Mouse (Mus musculus) erythroid progenitor cell, adult 5-6 weeks (primary cell): ENCODE data around the gene Pex11b. TPM values are rescaled to one million over a fixed set of nuclear protein-coding genes. Genes with fewer than 3 reads are reported as not detected.

Experiments
- total RNA-seq, 2 experiments: library from RNA; stranded (forward) in 1 of 2; stranded (reverse) in 1 of 2; fragments of 150-400 nt in 1 of 2; fragments of 186-747, 209-891 nt in 1 of 2; gene quantifications; 2 replicates each; pipeline versions ENCODE4 v1.2.3 to v1.2.4; 2015 to 2017; ENCODE audit warnings: low replicate concordance in 2 of 2

Gene Pex11b
- total RNA-seq, 2 experiments from 2014 or later = 0.68 to 18.9 TPM

Other genes with a start within 250 kb of the Pex11b start
- not detected in 2 replicates for gene BC107364, start 183.1 kb upstream of the Pex11b start, total RNA-seq (2015; ENCODE audit: low replicate concordance)
- not detected in 2 replicates for gene BC107364, start 183.1 kb upstream of the Pex11b start, total RNA-seq (2017; ENCODE audit: low replicate concordance)
- gene Hfe2, start 110.2 kb upstream of the Pex11b start, total RNA-seq (2015; ENCODE audit: low replicate concordance) = not detected in 2 replicates
- gene Hfe2, start 110.2 kb upstream of the Pex11b start, total RNA-seq (2017; ENCODE audit: low replicate concordance) = not detected in 2 replicates
- 99.5 and 157 TPM in 2 replicates for gene Txnip, start 77.4 kb upstream of the Pex11b start, total RNA-seq (2015; ENCODE audit: low replicate concordance)
- 59.8 and 70.0 TPM in 2 replicates for gene Txnip, start 77.4 kb upstream of the Pex11b start, total RNA-seq (2017; ENCODE audit: low replicate concordance)
- gene Gm16253, start 58.4 kb upstream of the Pex11b start, total RNA-seq (2015; ENCODE audit: low replicate concordance) = not detected in 2 replicates
- not detected in 2 replicates for gene Gm16253, start 58.4 kb upstream of the Pex11b start, total RNA-seq (2017; ENCODE audit: low replicate concordance)
- gene Polr3gl, start 41.2 kb upstream of the Pex11b start, total RNA-seq (2015; ENCODE audit: low replicate concordance) = 29.2 and 32.7 TPM in 2 replicates
- gene Polr3gl, start 41.2 kb upstream of the Pex11b start, total RNA-seq (2017; ENCODE audit: low replicate concordance) = 20.9 and 63.7 TPM in 2 replicates
- gene Ankrd34a, start 38.7 kb upstream of the Pex11b start, total RNA-seq (2015; ENCODE audit: low replicate concordance) = not detected in 2 replicates
- gene Ankrd34a, start 38.7 kb upstream of the Pex11b start, total RNA-seq (2017; ENCODE audit: low replicate concordance) = not detected in 2 replicates
- gene Lix1l, start 34.2 kb upstream of the Pex11b start, total RNA-seq (2015; ENCODE audit: low replicate concordance) = not detected in 2 replicates
- 0.13 TPM in 1 of 2 replicates, not detected in the other for gene Lix1l, start 34.2 kb upstream of the Pex11b start, total RNA-seq (2017; ENCODE audit: low replicate concordance)
- 54.5 and 72.4 TPM in 2 replicates for gene Rbm8a, start 5.4 kb upstream of the Pex11b start, total RNA-seq (2015; ENCODE audit: low replicate concordance)
- gene Rbm8a, start 5.4 kb upstream of the Pex11b start, total RNA-seq (2017; ENCODE audit: low replicate concordance) = 18.3 and 36.5 TPM in 2 replicates
- gene Gm42957, start 98 bp downstream of the Pex11b start, total RNA-seq (2015; ENCODE audit: low replicate concordance) = not detected in 2 replicates
- gene Gm42957, start 98 bp downstream of the Pex11b start, total RNA-seq (2017; ENCODE audit: low replicate concordance) = not detected in 2 replicates
- 0.36 TPM in 1 of 2 replicates, not detected in the other for gene Itga10, start 10.2 kb downstream of the Pex11b start, total RNA-seq (2015; ENCODE audit: low replicate concordance)
- gene Itga10, start 10.2 kb downstream of the Pex11b start, total RNA-seq (2017; ENCODE audit: low replicate concordance) = not detected in 2 replicates
- not detected in 2 replicates for gene Ankrd35, start 34.8 kb downstream of the Pex11b start, total RNA-seq (2015; ENCODE audit: low replicate concordance)
- gene Ankrd35, start 34.8 kb downstream of the Pex11b start, total RNA-seq (2017; ENCODE audit: low replicate concordance) = not detected in 2 replicates
- 1.3 and 6.5 TPM in 2 replicates for gene Pias3, start 61.0 kb downstream of the Pex11b start, total RNA-seq (2015; ENCODE audit: low replicate concordance)
- gene Pias3, start 61.0 kb downstream of the Pex11b start, total RNA-seq (2017; ENCODE audit: low replicate concordance) = 2.1 TPM in 1 of 2 replicates, not detected in the other
- not detected in 2 replicates for gene Nudt17, start 73.2 kb downstream of the Pex11b start, total RNA-seq (2015; ENCODE audit: low replicate concordance)
- 2.3 TPM in 1 of 2 replicates, not detected in the other for gene Nudt17, start 73.2 kb downstream of the Pex11b start, total RNA-seq (2017; ENCODE audit: low replicate concordance)
- gene Polr3c, start 92.3 kb downstream of the Pex11b start, total RNA-seq (2015; ENCODE audit: low replicate concordance) = 16.2 and 34.8 TPM in 2 replicates
- gene Polr3c, start 92.3 kb downstream of the Pex11b start, total RNA-seq (2017; ENCODE audit: low replicate concordance) = 21.6 and 27.7 TPM in 2 replicates
- gene Rnf115, start 92.3 kb downstream of the Pex11b start, total RNA-seq (2015; ENCODE audit: low replicate concordance) = 28.5 and 45.3 TPM in 2 replicates
- 32.7 and 35.9 TPM in 2 replicates for gene Rnf115, start 92.3 kb downstream of the Pex11b start, total RNA-seq (2017; ENCODE audit: low replicate concordance)
- 1.8 and 4.6 TPM in 2 replicates for gene Pdzk1, start 193.9 kb downstream of the Pex11b start, total RNA-seq (2015; ENCODE audit: low replicate concordance)
- gene Pdzk1, start 193.9 kb downstream of the Pex11b start, total RNA-seq (2017; ENCODE audit: low replicate concordance) = 2.4 and 6.9 TPM in 2 replicates
- gene Cd160, start 194.0 kb downstream of the Pex11b start, total RNA-seq (2015; ENCODE audit: low replicate concordance) = 1.8 TPM in 1 of 2 replicates, not detected in the other
- 0.26 TPM in 1 of 2 replicates, not detected in the other for gene Cd160, start 194.0 kb downstream of the Pex11b start, total RNA-seq (2017; ENCODE audit: low replicate concordance)